ENCODE assay signal across 16 mouse cellular contexts in the genomic region with DNA sequence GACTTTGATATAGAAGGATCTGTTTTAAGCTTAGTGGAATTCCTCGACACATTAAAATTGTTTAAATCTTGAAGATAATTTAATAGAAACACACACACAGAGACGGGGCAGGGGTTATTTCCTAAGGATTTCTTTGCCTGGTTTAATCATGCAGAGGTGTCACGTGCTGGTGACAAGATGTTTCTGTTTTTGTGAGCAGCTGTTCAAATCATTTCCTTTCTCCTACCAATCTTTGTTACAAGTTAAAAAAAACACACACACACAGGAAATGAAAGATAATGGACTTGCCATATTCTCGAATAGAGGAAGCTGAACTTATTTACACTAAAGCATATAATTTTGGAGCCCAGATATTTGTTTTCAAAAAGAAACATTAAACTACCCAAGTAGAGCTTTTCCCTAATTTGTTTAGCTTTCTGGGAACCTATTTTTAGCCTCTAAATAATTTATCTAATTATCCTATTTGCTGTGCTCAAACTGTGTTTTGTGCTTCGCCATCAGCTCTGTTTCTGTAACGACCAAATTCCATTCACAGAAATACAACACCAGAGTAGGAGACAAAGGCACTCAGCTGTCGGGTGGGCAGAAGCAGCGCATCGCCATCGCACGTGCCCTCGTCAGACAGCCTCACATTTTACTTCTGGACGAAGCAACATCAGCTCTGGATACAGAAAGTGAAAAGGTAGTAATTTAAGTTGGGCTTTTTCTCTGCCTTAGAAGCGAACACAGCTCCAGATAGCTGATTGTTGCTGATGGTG. TPM values are rescaled to one million over a fixed set of nuclear protein-coding genes. Genes with fewer than 3 reads are reported as not detected.
DNase-seq lines count a peak whose midpoint lies in the region; ATAC-seq and TF ChIP-seq lines count a peak whose summit lies in the region.
"Had no signal": no experiment of that assay in that cellular context is flagged by ENCODE, and none has a peak within 500 bp of the region (broad histone marks: within the 10 kb centered on the region; RNA-seq: fewer than 3 reads in every experiment).

No protein-coding gene starts in this region.

- intact Hi-C loops in heart, postnatal 10 days (cut with DNase I), result loop anchor here (5.0 to 10.0 kb wide), 2 partner anchors 134 to 191 kb away; partner anchors contain the start of gene Crot
- intact Hi-C loops in left cerebral cortex, postnatal 14 days (cut with DNase I), result no loop called here

- H3K4me1 ChIP-seq in kidney, postnatal 0 days (replicated peaks; ENCODE audit: insufficient read depth, low read length), result no peaks in the 10 kb centered on the region
- H3K4me1 ChIP-seq: heart, embryonic 13.5 days; intestine, embryonic 15.5 days; liver, embryonic 15.5 days had no signal

- H3K9me3 ChIP-seq in kidney, postnatal 0 days (replicated peaks; ENCODE audit: low read length), result no peaks in the 10 kb centered on the region
- H3K9me3 ChIP-seq: G1E; heart, embryonic 13.5 days; intestine, embryonic 15.5 days; liver, embryonic 15.5 days; megakaryocyte, embryonic 14.5 days had no signal

- ATAC-seq in kidney, postnatal 0 days (replicated peaks; ENCODE audit: low FRiP score, low read depth), result no peak
- ATAC-seq in activated CD4-positive, CD25-positive, alpha-beta regulatory T cell, adult 4 months, result peak; percentile 76
- ATAC-seq: intestine, embryonic 15.5 days had no signal

- no peak overlapping the region for H3K9ac ChIP-seq in kidney, postnatal 0 days (ENCODE audit: low read depth, low read length)
- H3K9ac ChIP-seq: heart, embryonic 13.5 days; intestine, embryonic 15.5 days; liver, embryonic 15.5 days had no signal

- no peak overlapping the region for H3K27ac ChIP-seq in kidney, postnatal 0 days
- H3K27ac ChIP-seq: heart, embryonic 13.5 days; intestine, embryonic 15.5 days; liver, embryonic 15.5 days had no signal

- 53% methylated on average over 14 of the region's 14 CpGs for WGBS in kidney, postnatal 0 days

- H3K4me2 ChIP-seq in kidney, postnatal 0 days (ENCODE audit: low read length), result no peak overlapping the region
- H3K4me2 ChIP-seq: heart, embryonic 13.5 days; intestine, embryonic 15.5 days; liver, embryonic 15.5 days had no signal

- H3K36me3 ChIP-seq in kidney, postnatal 0 days (ENCODE audit: insufficient read depth, low read length), result no peaks in the 10 kb centered on the region
- H3K36me3 ChIP-seq: G1E; heart, embryonic 13.5 days; intestine, embryonic 15.5 days; liver, embryonic 15.5 days had no signal

- no peak overlapping the region for H3K4me3 ChIP-seq in kidney, postnatal 0 days (replicated peaks; ENCODE audit: low read depth, low read length)
- H3K4me3 ChIP-seq: heart, embryonic 13.5 days; intestine, embryonic 15.5 days; liver, embryonic 15.5 days; megakaryocyte, embryonic 14.5 days had no signal

- no peaks in the 10 kb centered on the region for H3K27me3 ChIP-seq in kidney, postnatal 0 days (ENCODE audit: insufficient read depth, low read length)
- H3K27me3 ChIP-seq: heart, embryonic 13.5 days; intestine, embryonic 15.5 days; liver, embryonic 15.5 days; megakaryocyte, embryonic 14.5 days had no signal

- peak; percentile 5 for DNase-seq in embryo, embryonic 10.5 days (ENCODE audit: low spot score)
- no peak for DNase-seq in embryo, embryonic 11 days
- peak; percentile 22 for DNase-seq in kidney, postnatal 0 days (ENCODE audit: low spot score)
- DNase-seq in kidney, postnatal 25 days, result no peak
- peak; percentile 14 to 30 for DNase-seq in heart, postnatal 10 days
- DNase-seq in left cerebral cortex, postnatal 14 days (ENCODE audit: low spot score in 2 of 2), result no peak
- DNase-seq in thymus, postnatal 14 days, result no peak
- DNase-seq: adrenal gland, adult 8-10 months; kidney, postnatal 14 days; thymus, adult 2 months had no signal

- TF ChIP-seq CTCF in kidney, postnatal 0 days (IDR thresholded peaks at IDR 0.05; ENCODE audit: low read depth), result no peak

RNA-seq across cellular contexts. Expression of gene Abcb4, which starts 29.8 kb away (rescaled TPM):
- 0.11 and 0.16 TPM in 2 replicates for polyA plus RNA-seq in kidney, postnatal 0 days (2015; fragmentation: Nextera tagmentation; extraction: Ambion mirVana)
- 1 to 10 TPM in 1 of 2 experiments, not detected in 1; 1.5 TPM for polyA plus RNA-seq in activated CD4-positive, CD25-positive, alpha-beta regulatory T cell, adult 4 months (2017; shearing (Covaris generic))
- 1 to 10 TPM; 4.1 to 4.8 TPM for total RNA-seq in heart, postnatal 10 days (2021)
- 1 to 10 TPM; 3.5 to 3.8 TPM for total RNA-seq in left cerebral cortex, postnatal 14 days (2021)
- polyA plus RNA-seq: G1E had no signal

Comparison
In these comparisons a context has a peak if more than half of its experiments do, and no peak if none do; other contexts are left out.
1. DNase-seq: peak in embryo, embryonic 10.5 days (single experiment), kidney, postnatal 0 days (single experiment) and heart, postnatal 10 days (2 of 2); none in embryo, embryonic 11 days (single experiment), kidney, postnatal 25 days (0 of 2), left cerebral cortex, postnatal 14 days (0 of 2) and thymus, postnatal 14 days (single experiment).